11 mouse cellular contexts compared by ENCODE assay signal in genomic region chr10:76416811-76417210, GRCm38 (mm10). TPM values are rescaled to one million over a fixed set of nuclear protein-coding genes. Genes with fewer than 3 reads are reported as not detected.
DNase-seq lines count a peak whose midpoint lies in the region; ATAC-seq lines count a peak whose summit lies in the region.
"Had no signal": no experiment of that assay in that cellular context is flagged by ENCODE, and none has a peak within 500 bp of the region (broad histone marks: within the 10 kb centered on the region; RNA-seq: fewer than 3 reads in every experiment).

No protein-coding gene starts in this region.

- H3K9me3 ChIP-seq in kidney, embryonic 16.5 days (ENCODE audit: low read length), result no peaks in the 10 kb centered on the region
- H3K9me3 ChIP-seq: liver, embryonic 12.5 days; midbrain, embryonic 12.5 days had no signal

- H3K27me3 ChIP-seq in kidney, embryonic 16.5 days (ENCODE audit: insufficient read depth, low read length), result no peaks in the 10 kb centered on the region
- H3K27me3 ChIP-seq: liver, embryonic 12.5 days; midbrain, embryonic 12.5 days had no signal

- peak; percentile 38 for DNase-seq in kidney, adult 11 months
- peak; percentile 66 to 87 for DNase-seq in gastrocnemius, adult 8-10 months (ENCODE audit: low spot score in 2 of 2)
- DNase-seq in heart, postnatal 10 days, result peak; percentile 67 to 83
- peak; percentile 37 for DNase-seq in right cerebral cortex, postnatal 14 days
- no peak for DNase-seq in thymus, postnatal 14 days
- DNase-seq in lung, adult 18-20 months, result no peak
- no peak for DNase-seq in adrenal gland, adult 8-10 months

- no peaks in the 10 kb centered on the region for H3K4me1 ChIP-seq in kidney, embryonic 16.5 days (ENCODE audit: insufficient read depth, low read length)
- H3K4me1 ChIP-seq: liver, embryonic 12.5 days; midbrain, embryonic 12.5 days had no signal

- peaks cover 63% of the 10 kb centered on the region for H3K36me3 ChIP-seq in kidney, embryonic 16.5 days (ENCODE audit: insufficient read depth, low read length)

- H3K9ac ChIP-seq in kidney, embryonic 16.5 days (replicated peaks; ENCODE audit: low read length), result no peak overlapping the region
- H3K9ac ChIP-seq: liver, embryonic 12.5 days; midbrain, embryonic 12.5 days had no signal

- H3K4me3 ChIP-seq in kidney, embryonic 16.5 days (ENCODE audit: low read length), result no peak overlapping the region
- H3K4me3 ChIP-seq: liver, embryonic 12.5 days; midbrain, embryonic 12.5 days had no signal

- intact Hi-C loops in heart, postnatal 10 days (cut with DNase I), result no loop called here

- no peak overlapping the region for H3K4me2 ChIP-seq in kidney, embryonic 16.5 days (replicated peaks; ENCODE audit: low read depth, low read length)
- H3K4me2 ChIP-seq: liver, embryonic 12.5 days; midbrain, embryonic 12.5 days had no signal

- WGBS in kidney, embryonic 16.5 days, result 81% methylated on average over 12 of the region's 12 CpGs

- no peak overlapping the region for H3K27ac ChIP-seq in kidney, embryonic 16.5 days (ENCODE audit: low read length)
- H3K27ac ChIP-seq: liver, embryonic 12.5 days; midbrain, embryonic 12.5 days had no signal

- ATAC-seq in kidney, embryonic 16.5 days (ENCODE audit: low FRiP score, low TSS enrichment), result no peak
- ATAC-seq: liver, embryonic 12.5 days had no signal

RNA-seq across cellular contexts. Expression of gene AC141477.1, which starts 23.4 kb away (rescaled TPM):
- 2.6 TPM in 1 of 2 replicates, not detected in the other for polyA plus RNA-seq in kidney, embryonic 16.5 days (2015; fragmentation: Nextera tagmentation; extraction: Ambion mirVana)
- total RNA-seq in gastrocnemius, adult 8-10 months (2022), result not detected
- total RNA-seq in heart, postnatal 10 days (2021), result not detected
- 1 to 10 TPM in 1 of 4 experiments, not detected in 3; 3.1 TPM for total RNA-seq in adrenal gland, adult 8-10 months (2022)
- polyA plus RNA-seq: liver, embryonic 12.5 days; midbrain, embryonic 12.5 days had no signal

RNA-seq across cellular contexts. Expression of gene Pcnt, which starts 25.8 kb away (rescaled TPM):
- polyA plus RNA-seq in kidney, embryonic 16.5 days (2015; fragmentation: Nextera tagmentation; extraction: Ambion mirVana), result 15.3 and 18.0 TPM in 2 replicates
- 10 to 100 TPM; 53.2 to 69.0 (median 59.0) TPM for total RNA-seq in gastrocnemius, adult 8-10 months (2022)
- total RNA-seq in heart, postnatal 10 days (2021), result 10 to 100 TPM; 30.0 to 36.4 TPM
- total RNA-seq in adrenal gland, adult 8-10 months (2022), result 10 to 100 TPM; 18.4 to 27.1 (median 20.3) TPM

RNA-seq across cellular contexts. Expression of gene 2610028H24Rik, which starts 32.1 kb away (rescaled TPM):
- not detected in 2 replicates for polyA plus RNA-seq in kidney, embryonic 16.5 days (2015; fragmentation: Nextera tagmentation; extraction: Ambion mirVana)
- total RNA-seq in gastrocnemius, adult 8-10 months (2022), result not detected
- total RNA-seq in heart, postnatal 10 days (2021), result under 1 TPM; 0.22 to 0.50 TPM
- total RNA-seq in adrenal gland, adult 8-10 months (2022), result not detected
- total RNA-seq: common myeloid progenitor, adult 5-6 weeks had no signal
- polyA plus RNA-seq: liver, embryonic 12.5 days; midbrain, embryonic 12.5 days had no signal

RNA-seq across cellular contexts. Expression of gene Mcm3ap, which starts 51.9 kb away (rescaled TPM):
- polyA plus RNA-seq in kidney, embryonic 16.5 days (2015; fragmentation: Nextera tagmentation; extraction: Ambion mirVana), result 50.2 and 61.3 TPM in 2 replicates
- 10 to 100 TPM; 15.6 to 19.9 (median 17.2) TPM for total RNA-seq in gastrocnemius, adult 8-10 months (2022)
- total RNA-seq in heart, postnatal 10 days (2021), result 10 to 100 TPM; 34.4 to 36.0 TPM
- total RNA-seq in adrenal gland, adult 8-10 months (2022), result 10 to 100 TPM; 32.2 to 46.7 (median 40.8) TPM

RNA-seq across cellular contexts. Expression of gene Ybey, which starts 52.1 kb away (rescaled TPM):
- polyA plus RNA-seq in kidney, embryonic 16.5 days (2015; fragmentation: Nextera tagmentation; extraction: Ambion mirVana), result 7.5 and 7.6 TPM in 2 replicates
- total RNA-seq in gastrocnemius, adult 8-10 months (2022), result 1 to 10 TPM; 3.7 to 4.4 (median 4.2) TPM
- total RNA-seq in heart, postnatal 10 days (2021), result 1 to 10 TPM; 3.5 to 3.6 TPM
- total RNA-seq in adrenal gland, adult 8-10 months (2022), result 1 to 10 TPM; 2.9 to 5.0 (median 3.1) TPM

Comparison
In these comparisons a context has a peak if more than half of its experiments do, and no peak if none do; other contexts are left out.
1. DNase-seq: peak in kidney, adult 11 months (single experiment), gastrocnemius, adult 8-10 months (2 of 2), heart, postnatal 10 days (2 of 2) and right cerebral cortex, postnatal 14 days (single experiment); none in thymus, postnatal 14 days (single experiment), lung, adult 18-20 months (0 of 2) and adrenal gland, adult 8-10 months (single experiment).